Mouse (Mus musculus) cerebellum, postnatal 25 days (tissue): ENCODE results near the gene Krr1.
A peak's percentile ranks its signal among the peaks of the same experiment; 100 is the strongest.

Experiments
- DNase-seq, 2 experiments: peaks; one replicate each; pipeline ENCODE4 v3.0.0; 2021; ENCODE audit warnings: mixed read lengths in 2 of 2

The Krr1 gene

DNA sequence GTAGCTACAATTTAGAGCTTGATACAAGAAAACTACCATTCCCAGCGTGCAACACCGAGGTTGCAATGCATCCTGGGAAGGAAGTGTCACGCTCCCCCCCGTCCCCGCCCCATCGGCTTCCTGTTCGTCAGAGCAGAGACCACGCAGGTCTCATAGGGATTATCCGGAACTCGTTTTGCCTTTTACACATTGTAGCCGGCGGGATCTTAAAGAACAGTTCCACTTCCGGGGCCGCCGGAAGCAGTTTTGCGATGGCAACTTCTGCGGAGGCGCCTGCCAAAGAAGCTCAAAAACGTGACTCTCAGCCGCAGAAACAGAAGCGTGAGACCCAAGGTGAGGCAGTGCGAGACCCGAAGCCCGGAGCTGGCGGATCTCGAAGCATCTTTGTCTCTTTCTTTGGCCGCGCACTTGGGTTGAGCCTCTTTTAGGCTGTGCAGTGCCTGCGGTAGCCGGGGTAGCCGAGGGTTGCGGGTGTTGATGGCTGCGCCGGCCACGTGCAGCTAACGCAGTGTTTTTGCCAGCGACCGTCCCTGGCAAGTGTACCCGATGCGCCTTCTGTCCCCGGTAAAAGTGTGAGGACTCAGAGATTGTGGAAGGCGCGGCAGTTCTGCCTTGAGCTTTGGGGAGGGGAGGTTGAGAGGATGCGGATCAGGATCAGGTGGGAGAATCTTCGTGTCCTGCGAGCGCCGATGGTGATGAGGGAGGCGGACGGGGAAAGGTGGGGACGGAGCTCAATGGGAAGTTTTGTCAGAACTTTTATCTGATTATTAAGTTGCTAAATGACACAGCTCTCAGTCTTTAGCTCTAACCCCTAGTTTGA lies at the start of gene Krr1:
Gene Krr1 (plus strand): TSS at position 123 of the 820 bp plus-strand sequence.
- DNase-seq: peak; percentile 89 to 92

GRCm38 (mm10) chr10:111923503-111924135 lies 48.8 kb upstream of the Krr1 start:
- DNase-seq: no peak

DNA sequence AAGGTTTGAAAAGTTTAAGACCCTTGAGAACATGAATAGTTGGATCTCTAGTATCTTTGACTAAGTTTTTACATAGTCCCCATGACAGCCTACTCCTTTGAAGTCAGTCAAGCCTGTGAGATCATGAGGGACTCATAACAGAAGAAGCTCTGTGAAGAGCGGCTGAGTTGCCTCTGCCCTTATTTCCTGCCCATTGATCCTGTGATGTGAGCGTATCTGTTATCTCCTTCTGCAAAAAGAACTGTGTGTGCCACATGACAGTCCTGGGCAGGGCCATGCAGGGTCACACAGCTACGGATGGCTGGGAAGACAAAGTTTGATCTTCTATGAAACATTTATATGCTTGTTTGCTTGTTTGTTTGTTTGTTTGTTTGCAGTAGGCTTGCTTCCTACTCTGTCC lies 48.3 kb upstream of the Krr1 start:
- no peak for DNase-seq

GRCm38 (mm10) chr10:111924716-111925488 lies 47.6 kb upstream of the Krr1 start:
- DNase-seq: no peak

DNA sequence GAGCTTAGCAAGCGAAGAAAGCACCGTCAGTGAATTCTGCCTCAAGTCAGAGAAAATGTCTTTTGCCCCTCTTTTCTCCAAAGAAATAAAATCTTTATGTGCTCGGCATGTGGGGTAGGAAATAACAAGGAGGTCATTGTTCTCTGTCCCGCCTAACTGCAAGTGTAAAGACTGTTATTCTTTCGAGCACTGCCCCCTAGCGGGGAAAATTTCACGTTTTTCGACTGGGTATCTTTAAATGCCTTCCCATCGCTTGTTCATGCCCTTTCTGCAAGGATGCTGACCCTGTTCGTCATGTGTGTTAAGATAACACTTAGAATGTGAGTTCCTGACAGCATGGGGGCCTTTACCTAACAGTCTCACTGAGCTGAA lies 47.0 kb upstream of the Krr1 start:
- peak; percentile 94 to 96 for DNase-seq

GRCm38 (mm10) chr10:111932621-111933345 lies 39.7 kb upstream of the Krr1 start:
- DNase-seq: no peak

DNA sequence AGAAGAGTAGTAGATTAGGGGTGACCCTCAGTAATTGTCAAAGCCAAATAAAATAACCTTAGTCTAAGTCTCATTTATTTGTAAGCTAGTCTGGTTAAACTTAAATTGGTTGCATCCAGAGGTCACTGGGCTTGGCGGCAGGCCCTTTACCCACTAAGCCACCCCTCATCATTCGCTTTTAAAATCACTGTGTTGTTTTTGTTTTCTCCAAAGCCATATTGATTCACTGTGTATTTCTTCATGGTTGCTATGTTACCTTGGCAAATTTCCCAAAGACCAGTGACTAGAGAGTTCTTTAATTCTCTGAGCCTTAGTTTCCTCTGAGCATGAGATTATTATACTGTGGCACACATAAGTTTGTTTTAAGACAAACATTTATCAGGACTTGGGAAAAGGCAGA lies 37.3 kb upstream of the Krr1 start:
- DNase-seq: no peak

GRCm38 (mm10) chr10:111936021-111936420 lies 36.4 kb upstream of the Krr1 start:
- no peak for DNase-seq

DNA sequence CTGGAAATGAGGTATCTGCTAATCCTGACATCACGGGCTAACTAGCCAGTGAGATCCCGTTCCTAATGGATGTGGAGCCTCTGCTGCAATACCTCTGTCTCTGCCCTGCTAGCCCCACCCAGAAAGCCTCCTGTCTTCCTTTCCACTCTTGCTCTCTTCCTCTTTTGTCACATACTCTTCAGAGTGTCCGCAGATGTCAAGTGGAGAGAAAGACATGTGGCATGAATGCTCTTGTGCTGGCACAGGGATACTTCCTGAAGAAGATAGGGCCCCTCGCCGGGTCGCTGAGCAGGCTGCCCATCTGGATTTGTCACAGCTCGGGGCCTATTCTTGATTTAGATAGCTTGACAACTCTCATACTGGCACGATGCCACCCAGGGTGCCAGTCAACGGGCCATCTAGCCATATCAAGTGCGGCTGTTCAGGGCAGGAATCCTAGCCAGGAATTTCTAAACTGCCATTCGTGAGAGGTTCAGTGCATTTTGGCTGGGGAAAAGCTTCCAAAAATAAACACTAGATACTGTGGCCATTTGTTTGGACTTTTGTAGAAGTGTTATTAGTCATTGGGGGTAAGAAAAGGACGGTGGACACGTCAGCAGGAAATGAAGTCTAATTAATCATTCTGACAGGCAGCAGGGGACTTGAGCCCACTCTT lies 35.8 kb upstream of the Krr1 start:
- DNase-seq: peak; percentile 39 to 64

DNA sequence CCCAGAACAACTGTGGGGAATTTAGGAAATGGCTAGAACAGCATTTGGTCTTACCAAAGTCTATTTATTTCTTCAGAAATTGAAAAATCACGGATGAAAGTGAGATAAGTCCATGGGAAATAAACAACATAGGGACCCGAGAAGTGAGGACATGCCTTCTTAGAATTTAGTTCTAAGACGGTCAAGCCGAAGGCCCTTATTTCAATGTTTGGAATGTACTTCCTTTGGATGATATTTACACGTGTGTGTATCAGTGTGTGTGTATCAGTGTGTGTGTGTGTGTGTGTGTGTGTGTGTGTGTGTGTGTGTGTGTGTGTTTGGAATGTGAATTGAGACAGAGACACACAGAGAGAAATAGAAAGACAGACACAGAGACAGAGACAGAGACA lies 35.3 kb upstream of the Krr1 start:
- no peak for DNase-seq

DNA sequence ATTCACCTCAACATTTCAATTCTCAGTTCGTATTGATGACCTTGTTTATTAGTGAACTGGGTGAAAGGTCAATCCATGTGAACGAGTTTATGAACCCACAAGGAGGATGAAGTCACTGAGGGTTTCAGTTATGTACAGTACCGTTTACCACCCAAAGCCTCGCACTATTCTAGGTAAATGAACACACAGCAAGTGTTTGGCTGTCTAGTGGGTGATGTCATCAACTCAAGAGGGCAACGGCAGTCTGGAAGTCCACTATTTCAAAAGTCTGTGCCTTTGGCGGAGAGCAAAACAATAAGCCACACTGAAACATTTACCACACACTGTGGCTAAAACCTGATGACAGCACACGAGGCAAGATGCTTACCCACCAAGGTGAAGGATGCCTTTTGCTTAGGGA lies 29.4 kb upstream of the Krr1 start:
- DNase-seq: no peak

- DNase-seq: no peak
Observed at GRCm38 (mm10) chr10:111945563-111945962, 26.9 kb upstream of the Krr1 start.

DNA sequence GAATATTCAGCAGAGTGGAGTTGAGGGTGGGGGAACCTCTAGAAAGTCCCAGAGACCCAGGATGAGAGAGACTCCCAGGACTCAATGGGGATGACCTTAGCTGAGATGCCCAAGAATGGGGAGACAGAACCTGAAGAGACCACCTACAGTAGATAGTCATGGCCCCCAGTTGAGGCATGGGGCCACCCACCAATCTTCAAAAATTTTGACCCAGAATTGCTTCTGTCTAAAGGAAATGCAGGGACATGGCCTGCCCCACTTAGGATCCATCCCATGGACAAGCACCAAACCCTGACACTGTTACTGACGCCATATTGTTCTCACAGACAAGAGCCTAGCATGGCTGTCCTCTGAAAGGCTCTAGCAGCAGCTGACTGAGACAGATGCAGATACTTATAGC lies 24.4 kb upstream of the Krr1 start:
- DNase-seq: no peak

DNA sequence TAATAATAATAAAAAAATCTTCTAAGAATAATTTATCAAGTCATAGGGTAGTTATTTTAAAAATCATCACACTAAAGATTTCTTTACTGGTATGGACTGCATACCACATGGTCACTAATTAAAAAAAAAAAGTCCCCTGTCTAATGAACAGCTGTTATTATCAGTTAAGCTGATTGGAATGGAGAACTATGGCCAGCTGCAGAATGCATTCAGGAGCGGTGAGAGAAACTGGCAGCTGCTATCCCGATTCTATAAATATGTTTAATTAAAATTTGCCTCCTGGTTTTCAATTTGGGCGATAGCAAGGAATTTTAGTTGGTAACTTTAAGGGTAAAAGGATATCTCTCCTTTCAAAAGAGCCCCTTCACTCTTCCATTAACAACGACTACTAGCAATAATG lies 23.5 kb upstream of the Krr1 start:
- DNase-seq: no peak

DNA sequence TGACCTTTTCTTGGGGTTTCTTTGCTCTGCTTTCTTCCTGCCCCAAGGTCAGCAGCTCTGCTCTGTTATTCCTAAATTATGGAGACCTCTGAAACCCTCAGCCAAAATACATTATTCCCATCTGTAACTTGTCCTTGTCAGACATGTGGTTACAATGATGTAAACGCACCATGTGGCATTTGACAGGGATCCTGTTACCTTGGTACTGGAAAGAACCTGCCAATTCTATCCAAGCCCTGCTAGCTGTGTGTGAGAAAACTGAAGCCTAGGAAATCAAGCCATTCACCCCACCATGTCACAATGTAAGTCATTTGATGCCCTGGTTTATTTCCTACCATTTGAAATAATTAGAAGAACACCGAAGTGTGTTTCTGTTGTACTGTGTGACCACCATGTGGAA lies 16.6 kb upstream of the Krr1 start:
- DNase-seq: no peak

DNA sequence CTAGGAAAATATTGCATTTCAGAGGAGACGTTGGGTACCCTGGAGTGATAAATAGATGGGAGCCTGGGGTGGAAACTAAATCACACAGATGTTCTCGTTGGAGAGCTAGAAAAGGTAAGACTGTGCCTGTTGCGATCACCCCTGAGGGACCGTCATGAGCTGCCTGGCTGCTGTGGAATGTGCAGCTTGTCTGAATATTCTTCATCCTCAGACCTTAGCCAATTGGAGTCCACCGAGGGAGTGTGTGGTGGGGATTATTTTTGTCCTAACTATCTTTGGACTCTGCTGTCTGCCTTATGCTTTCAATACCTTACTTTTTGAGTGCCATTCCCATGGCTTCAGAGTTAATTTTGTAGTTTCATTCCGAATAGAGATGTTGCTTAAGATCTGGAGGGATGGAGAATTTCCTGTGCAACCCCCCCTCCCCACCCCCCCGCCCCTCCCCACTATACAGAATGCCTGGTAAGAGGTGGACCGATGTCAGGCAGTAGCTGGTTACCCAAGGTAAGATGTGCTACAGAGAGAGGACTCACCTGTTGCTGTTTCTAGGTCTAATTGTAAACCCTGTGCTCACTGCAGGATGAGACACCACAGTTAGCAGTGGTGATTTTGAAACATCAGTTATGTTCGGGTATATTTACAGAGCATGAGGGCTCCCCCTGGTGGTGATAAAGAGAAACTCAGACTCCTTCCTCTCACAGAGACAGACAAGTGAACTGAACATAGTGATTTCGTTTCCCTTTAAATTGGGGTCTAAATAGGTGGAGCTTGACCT lies 15.0 kb upstream of the Krr1 start:
- DNase-seq: peak; percentile 55 to 75

GRCm38 (mm10) chr10:111958046-111958421 lies 14.4 kb upstream of the Krr1 start:
- DNase-seq: no peak

DNA sequence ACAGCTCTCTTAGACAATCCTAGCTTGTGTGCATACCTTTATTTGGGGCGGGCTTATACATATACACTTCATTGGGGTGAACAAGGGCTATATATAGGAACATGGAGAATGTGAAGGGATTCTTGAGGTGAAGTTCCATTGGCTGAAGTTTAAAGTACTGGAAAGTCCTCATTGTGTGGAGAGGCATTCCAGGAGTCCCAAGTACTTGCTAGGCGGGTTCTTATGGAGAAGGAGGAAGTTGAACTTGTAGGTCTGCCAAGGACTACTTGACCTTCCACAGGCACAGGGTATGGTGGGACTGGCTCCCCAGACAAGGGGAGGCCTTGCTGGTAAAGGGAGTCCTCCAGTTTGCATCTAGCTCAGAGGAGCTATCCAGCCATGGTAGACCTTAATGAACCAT lies 13.1 kb upstream of the Krr1 start:
- no peak for DNase-seq

GRCm38 (mm10) chr10:111960459-111960858 lies 12.0 kb upstream of the Krr1 start:
- DNase-seq: no peak

DNA sequence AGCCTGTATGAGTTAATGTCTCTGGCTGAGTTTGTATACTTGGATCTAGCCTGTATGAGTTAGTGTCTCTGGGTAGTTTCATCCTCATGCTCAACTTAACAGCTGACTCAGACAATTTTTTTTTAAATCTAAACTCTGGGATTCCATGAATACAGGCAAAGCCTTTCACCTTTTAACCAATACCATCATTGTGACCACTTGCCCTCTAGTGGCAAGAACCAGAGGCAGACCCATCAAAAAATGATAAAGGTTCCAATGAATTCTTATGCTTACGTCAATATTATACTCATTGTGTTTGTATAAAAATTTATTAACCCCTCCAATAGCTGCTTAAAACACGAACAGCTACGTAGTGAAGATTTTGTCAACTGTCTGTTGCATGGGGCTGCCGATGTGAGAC lies 6.1 kb upstream of the Krr1 start:
- DNase-seq: no peak

- DNase-seq: no peak
Observed at GRCm38 (mm10) chr10:111971929-111972328, 535 bp upstream of the Krr1 start.

DNA sequence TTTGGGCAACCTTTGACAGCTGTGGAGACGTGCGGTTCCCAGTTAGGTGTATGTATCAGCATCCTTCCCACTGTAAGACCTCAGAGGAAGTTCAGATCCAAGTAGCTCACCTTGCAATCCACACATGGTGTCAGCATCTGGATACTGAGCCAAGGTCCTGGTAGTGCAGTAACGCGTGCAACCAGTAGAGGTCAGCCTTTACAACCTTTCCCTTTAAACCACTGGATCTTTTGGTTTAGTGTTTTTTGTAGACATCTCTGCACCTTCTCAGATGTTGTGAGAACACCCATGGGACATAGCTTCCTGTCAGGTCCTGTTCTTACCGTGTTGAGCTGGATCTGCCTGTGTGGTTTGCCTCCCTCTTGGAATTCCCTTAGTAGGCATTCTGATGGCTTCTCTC lies 5.1 kb downstream of the Krr1 start:
- peak; percentile 45 to 59 for DNase-seq
